ENCODE assay signal across 26 mouse cellular contexts in genomic region chr3:123141069-123141468, GRCm38 (mm10).
DNase-seq lines count a peak whose midpoint lies in the region; ATAC-seq and TF ChIP-seq lines count a peak whose summit lies in the region.
"Had no signal": no experiment of that assay in that cellular context is flagged by ENCODE, and none has a peak within 500 bp of the region (broad histone marks: within the 10 kb centered on the region; RNA-seq: fewer than 3 reads in every experiment).

No protein-coding gene starts in this region.

- no peaks in the 10 kb centered on the region for H3K9me3 ChIP-seq in heart, embryonic 11.5 days (replicated peaks; ENCODE audit: control insufficient read depth, low read length)
- no peaks in the 10 kb centered on the region for H3K9me3 ChIP-seq in midbrain, embryonic 11.5 days (ENCODE audit: control insufficient read depth, low read length)
- no peaks in the 10 kb centered on the region for H3K9me3 ChIP-seq in midbrain, embryonic 10.5 days (replicated peaks)
- H3K9me3 ChIP-seq in hindbrain, embryonic 10.5 days = no peaks in the 10 kb centered on the region
- H3K9me3 ChIP-seq: embryonic facial prominence, embryonic 12.5 days; embryonic facial prominence, embryonic 15.5 days; G1E; heart, embryonic 13.5 days; hindbrain, embryonic 12.5 days; hindbrain, embryonic 15.5 days had no signal

- H3K4me3 ChIP-seq in heart, adult 2 months = no peak overlapping the region
- H3K4me3 ChIP-seq in heart, embryonic 11.5 days (ENCODE audit: low read depth, low read length) = no peak overlapping the region
- no peak overlapping the region for H3K4me3 ChIP-seq in midbrain, embryonic 11.5 days (ENCODE audit: low read depth, low read length)
- no peak overlapping the region for H3K4me3 ChIP-seq in midbrain, embryonic 10.5 days
- H3K4me3 ChIP-seq in hindbrain, embryonic 10.5 days = no peak overlapping the region
- H3K4me3 ChIP-seq: embryonic facial prominence, embryonic 12.5 days; embryonic facial prominence, embryonic 15.5 days; heart, embryonic 13.5 days; hindbrain, embryonic 12.5 days; hindbrain, embryonic 15.5 days had no signal

- WGBS in heart, adult 2 months = 79% methylated on average over 6 of the region's 6 CpGs
- 74% methylated on average over 6 of the region's 6 CpGs for WGBS in heart, embryonic 11.5 days (ENCODE audit: insufficient replicate concordance)
- WGBS in midbrain, embryonic 11.5 days = 87% methylated on average over 6 of the region's 6 CpGs
- WGBS in midbrain, embryonic 10.5 days = 84% methylated on average over 6 of the region's 6 CpGs
- 86% methylated on average over 6 of the region's 6 CpGs for WGBS in hindbrain, embryonic 10.5 days

- TF ChIP-seq EP300 in heart, adult 2 months (IDR thresholded peaks at IDR 0.05; ENCODE audit: insufficient read depth, low read depth, low read length) = no peak

- H3K27ac ChIP-seq in heart, adult 2 months = peak overlapping the region; percentile 20
- H3K27ac ChIP-seq in heart, embryonic 11.5 days (ENCODE audit: low read depth, low read length) = no peak overlapping the region
- H3K27ac ChIP-seq in midbrain, embryonic 11.5 days (ENCODE audit: low read depth, low read length) = no peak overlapping the region
- H3K27ac ChIP-seq in midbrain, embryonic 10.5 days (replicated peaks) = no peak overlapping the region
- H3K27ac ChIP-seq in hindbrain, embryonic 10.5 days = no peak overlapping the region
- H3K27ac ChIP-seq: embryonic facial prominence, embryonic 12.5 days; embryonic facial prominence, embryonic 15.5 days; heart, embryonic 13.5 days; hindbrain, embryonic 12.5 days; hindbrain, embryonic 15.5 days had no signal

- no peak for TF ChIP-seq POLR2A in heart, adult 2 months (IDR thresholded peaks at IDR 0.05; ENCODE audit: insufficient read depth, low read depth, low read length)

- no peaks in the 10 kb centered on the region for H3K79me2 ChIP-seq in heart, adult 2 months (replicated peaks; ENCODE audit: control insufficient read depth, insufficient read depth, low read length)

- H3K36me3 ChIP-seq in heart, adult 2 months (ENCODE audit: control insufficient read depth, insufficient read depth, low read length) = peaks cover 16% of the 10 kb centered on the region
- H3K36me3 ChIP-seq in heart, embryonic 11.5 days (ENCODE audit: control insufficient read depth, insufficient read depth, low read length) = no peaks in the 10 kb centered on the region
- H3K36me3 ChIP-seq in midbrain, embryonic 11.5 days (ENCODE audit: control insufficient read depth, insufficient read depth, low read length) = no peaks in the 10 kb centered on the region
- no peaks in the 10 kb centered on the region for H3K36me3 ChIP-seq in midbrain, embryonic 10.5 days
- H3K36me3 ChIP-seq in hindbrain, embryonic 10.5 days = no peaks in the 10 kb centered on the region
- H3K36me3 ChIP-seq: embryonic facial prominence, embryonic 12.5 days; embryonic facial prominence, embryonic 15.5 days; G1E; heart, embryonic 13.5 days; hindbrain, embryonic 12.5 days; hindbrain, embryonic 15.5 days had no signal

- no peak overlapping the region for H3K9ac ChIP-seq in heart, adult 2 months (ENCODE audit: low read depth, low read length)
- no peak overlapping the region for H3K9ac ChIP-seq in heart, embryonic 11.5 days (ENCODE audit: low read depth, low read length)
- H3K9ac ChIP-seq in midbrain, embryonic 11.5 days (ENCODE audit: low read length) = no peak overlapping the region
- H3K9ac ChIP-seq: embryonic facial prominence, embryonic 12.5 days; embryonic facial prominence, embryonic 15.5 days; forebrain, postnatal 0 days; heart, embryonic 13.5 days; hindbrain, embryonic 12.5 days; hindbrain, embryonic 15.5 days had no signal

- H3K27me3 ChIP-seq in heart, adult 2 months (ENCODE audit: control insufficient read depth, insufficient read depth, low read length) = no peaks in the 10 kb centered on the region
- H3K27me3 ChIP-seq in heart, embryonic 11.5 days (ENCODE audit: control insufficient read depth, insufficient read depth, low read length) = no peaks in the 10 kb centered on the region
- H3K27me3 ChIP-seq in midbrain, embryonic 11.5 days (ENCODE audit: control insufficient read depth, insufficient read depth, low read length) = no peaks in the 10 kb centered on the region
- no peaks in the 10 kb centered on the region for H3K27me3 ChIP-seq in midbrain, embryonic 10.5 days (ENCODE audit: low read depth, poor library complexity, severe bottlenecking)
- no peaks in the 10 kb centered on the region for H3K27me3 ChIP-seq in hindbrain, embryonic 10.5 days (ENCODE audit: insufficient read depth, poor library complexity, severe bottlenecking)
- H3K27me3 ChIP-seq: CH12.LX; embryonic facial prominence, embryonic 12.5 days; embryonic facial prominence, embryonic 15.5 days; heart, embryonic 13.5 days; hindbrain, embryonic 12.5 days; hindbrain, embryonic 15.5 days; Patski had no signal

- TF ChIP-seq CTCF in heart, adult 2 months (IDR thresholded peaks at IDR 0.05) = no peak

- H3K4me1 ChIP-seq in heart, adult 2 months (ENCODE audit: control insufficient read depth, insufficient read depth, low read length) = peaks cover 19% of the 10 kb centered on the region
- peaks cover 14% of the 10 kb centered on the region for H3K4me1 ChIP-seq in heart, embryonic 11.5 days (ENCODE audit: control insufficient read depth, insufficient read depth, low read length)
- H3K4me1 ChIP-seq in midbrain, embryonic 11.5 days (ENCODE audit: control insufficient read depth, insufficient read depth, low read length) = no peaks in the 10 kb centered on the region
- peaks cover 4% of the 10 kb centered on the region for H3K4me1 ChIP-seq in midbrain, embryonic 10.5 days
- H3K4me1 ChIP-seq in hindbrain, embryonic 10.5 days (replicated peaks) = no peaks in the 10 kb centered on the region
- H3K4me1 ChIP-seq: hindbrain, embryonic 12.5 days; hindbrain, embryonic 15.5 days had no signal

- ATAC-seq in heart, embryonic 11.5 days (replicated peaks; ENCODE audit: insufficient number of reproducible peaks, low FRiP score, low TSS enrichment) = no peak
- ATAC-seq in midbrain, embryonic 11.5 days (ENCODE audit: low FRiP score) = no peak
- peak; percentile 44; the same call in 1 of the 2 replicates for ATAC-seq in megakaryocyte, adult 5-6 weeks (ENCODE audit: poor library complexity, severe bottlenecking)
- ATAC-seq: forebrain, embryonic 14.5 days; forebrain, postnatal 0 days; intestine, postnatal 0 days; Patski had no signal

- no peak for DNase-seq in heart, adult 2 months
- peak; percentile 41 for DNase-seq in midbrain, embryonic 11.5 days (ENCODE audit: low spot score, missing footprints)
- DNase-seq in midbrain, embryonic 10.5 days (ENCODE audit: low spot score) = no peak
- no peak for DNase-seq in right cerebral cortex, postnatal 14 days
- no peak for DNase-seq in hindbrain, embryonic 10.5 days (ENCODE audit: low spot score)
- DNase-seq: adrenal gland, postnatal 10 days; adrenal gland, postnatal 36 days; B cell, adult 2 months; cerebellum, adult 18-20 months; cerebellum, adult 9-10 months; cerebellum, postnatal 14 days; forebrain, postnatal 0 days; gastrocnemius, postnatal 14 days; heart, adult 18-20 months had no signal

- intact Hi-C loops in heart, adult 2 months (cut with DNase I) = no loop called here

- H3K4me2 ChIP-seq in heart, embryonic 11.5 days = no peak overlapping the region
- no peak overlapping the region for H3K4me2 ChIP-seq in midbrain, embryonic 11.5 days
- H3K4me2 ChIP-seq: embryonic facial prominence, embryonic 12.5 days; embryonic facial prominence, embryonic 15.5 days; heart, embryonic 13.5 days; hindbrain, embryonic 12.5 days; hindbrain, embryonic 15.5 days had no signal
